Mouse (Mus musculus) small intestine, adult 2 months (tissue): Measurements from ENCODE around the gene Sln.

Experiments
- CTCF ChIP-seq: fragments of 200-500 bp; IDR thresholded peaks from 2 replicates; pipeline ENCODE4 v1.5.1; 2012; ENCODE audit warnings: low read depth, mild to moderate bottlenecking, control low read depth, inconsistent platforms, low read length, moderate library complexity, mixed read lengths; ENCODE audit not compliant: insufficient replicate concordance, insufficient read length; ENCODE audit errors: extremely low read depth
- POLR2A ChIP-seq: fragments of 200-500 bp; IDR thresholded peaks from 2 replicates; pipeline ENCODE4 v1.6.1; 2012; ENCODE audit warnings: low read depth, mild to moderate bottlenecking, control low read depth, inconsistent platforms, low read length, moderate library complexity

- TF ChIP-seq CTCF (no peak), POLR2A (no peak)
Measured at GRCm38 (mm10) chr9:53849864-53850263, at the start of gene Sln.
